Mouse (Mus musculus) E14TG2a.4 (cell line): ENCODE data around the gene Btbd8.

ENCODE experiments used
- H3K27me3 ChIP-seq: 2 replicates; pipeline ENCODE4 v1.6.1; 2014; ENCODE audit warnings: low read length, control low read depth; ENCODE audit not compliant: insufficient read depth
- H3K36me3 ChIP-seq: 2 replicates; pipeline ENCODE4 v1.6.1; 2014; ENCODE audit warnings: low read length, control low read depth; ENCODE audit not compliant: insufficient read depth
- H3K4me1 ChIP-seq: replicated peaks from 2 replicates; pipeline ENCODE4 v1.6.1; 2014; ENCODE audit warnings: low read depth, low read length, control low read depth
- H3K4me3 ChIP-seq: replicated peaks from 2 replicates; pipeline ENCODE4 v1.5.1; 2014; ENCODE audit warnings: mild to moderate bottlenecking, low read length
- H3K9me3 ChIP-seq: 2 replicates; pipeline ENCODE4 v1.6.1; 2014; ENCODE audit warnings: low read length, control low read depth
- CTCF ChIP-seq: conservative IDR thresholded peaks from 2 replicates; pipeline ENCODE4 v1.5.1; 2014; ENCODE audit warnings: low read length
- NANOG ChIP-seq: IDR thresholded peaks from 2 replicates; pipeline ENCODE4 v1.6.1; 2014; ENCODE audit warnings: borderline replicate concordance, low read length, mixed read lengths
- POU5F1 ChIP-seq: IDR thresholded peaks from 2 replicates; pipeline ENCODE4 v1.6.1; 2014; ENCODE audit warnings: low read length, borderline replicate concordance

Gene Btbd8

DNA sequence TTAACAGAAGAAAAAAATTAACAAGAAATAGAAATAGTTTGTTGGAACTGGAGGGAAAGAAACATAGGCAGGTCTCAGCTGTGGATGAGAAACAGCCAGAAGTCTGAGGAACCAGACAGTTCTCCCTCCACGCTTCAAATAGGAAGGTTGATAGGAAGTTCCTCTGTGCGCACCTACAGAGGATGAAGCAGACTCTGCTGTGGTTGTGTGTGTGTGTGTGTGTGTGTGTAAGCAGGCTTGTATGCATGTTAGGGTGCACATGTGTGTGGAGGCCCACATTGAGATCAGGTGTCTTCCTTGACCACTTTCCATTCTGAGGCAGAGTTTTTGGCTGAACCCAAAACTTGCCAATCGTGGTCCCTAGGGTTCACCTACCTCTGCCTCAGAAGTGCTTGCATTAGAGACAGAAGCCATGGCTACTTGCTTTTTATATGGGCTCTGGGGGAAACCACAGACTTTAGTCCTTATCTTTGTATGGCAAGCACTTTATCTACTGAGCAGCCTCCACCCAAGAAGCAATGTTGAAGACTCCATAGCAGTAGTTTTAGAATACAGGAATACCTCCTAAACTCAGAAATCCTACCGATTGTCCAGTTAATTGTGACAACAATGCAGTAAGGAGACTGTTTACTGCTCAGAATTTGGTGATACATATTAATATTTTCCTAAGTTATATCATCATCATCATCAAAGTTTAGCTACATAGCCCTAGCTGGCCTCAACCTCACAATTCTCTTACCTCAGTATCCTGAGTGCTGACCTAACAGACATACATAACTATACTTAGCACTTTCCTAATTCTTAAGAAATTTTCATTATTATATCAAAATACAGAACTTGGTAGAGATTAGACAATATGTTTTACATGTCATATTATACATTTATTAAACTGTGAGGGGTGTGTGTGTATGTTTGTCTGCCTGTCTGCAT, 24.6 kb downstream of the Btbd8 start:
- TF ChIP-seq CTCF (no peak), POU5F1 (no peak), NANOG (no peak)
- no peaks in the 10 kb centered on the region for H3K4me1 ChIP-seq
- H3K9me3 ChIP-seq, result no peaks in the 10 kb centered on the region
- no peaks in the 10 kb centered on the region for H3K36me3 ChIP-seq
- no peak overlapping the region for H3K4me3 ChIP-seq
- H3K27me3 ChIP-seq, result no peaks in the 10 kb centered on the region

GRCm38 (mm10) chr5:107466501-107466900, 28.7 kb downstream of the Btbd8 start:
- H3K27me3 ChIP-seq, result no peaks in the 10 kb centered on the region
- H3K4me1 ChIP-seq, result no peaks in the 10 kb centered on the region
- H3K36me3 ChIP-seq, result 0 out of 2 replicates have a peak, but pooled peaks cover 4% of the 10 kb centered on the region
- no peak for TF ChIP-seq CTCF
- no peak for TF ChIP-seq POU5F1
- TF ChIP-seq NANOG, result no peak
- H3K4me3 ChIP-seq, result no peak overlapping the region
- no peaks in the 10 kb centered on the region for H3K9me3 ChIP-seq

- TF ChIP-seq CTCF (no peak), NANOG (no peak), POU5F1 (no peak)
- Histone ChIP-seq H3K36me3 (0 out of 2 replicates have a peak, but pooled peaks cover 4% of the 10 kb centered on the region), H3K27me3 (no peaks in the 10 kb centered on the region), H3K4me1 (no peaks in the 10 kb centered on the region), H3K9me3 (no peaks in the 10 kb centered on the region), H3K4me3 (no peak overlapping the region)
Measured at GRCm38 (mm10) chr5:107467098-107467497, 29.3 kb downstream of the Btbd8 start.

GRCm38 (mm10) chr5:107470600-107471329, 33.0 kb downstream of the Btbd8 start:
- no peaks in the 10 kb centered on the region for H3K27me3 ChIP-seq
- TF ChIP-seq NANOG, result no peak
- no peak for TF ChIP-seq CTCF
- no peak for TF ChIP-seq POU5F1

GRCm38 (mm10) chr5:107480194-107480593, 42.4 kb downstream of the Btbd8 start:
- no peaks in the 10 kb centered on the region for H3K27me3 ChIP-seq
- no peaks in the 10 kb centered on the region for H3K36me3 ChIP-seq
- H3K4me3 ChIP-seq, result no peak overlapping the region
- no peak for TF ChIP-seq NANOG
- TF ChIP-seq POU5F1, result no peak
- TF ChIP-seq CTCF, result no peak
- no peaks in the 10 kb centered on the region for H3K4me1 ChIP-seq
- H3K9me3 ChIP-seq, result peaks cover 9% of the 10 kb centered on the region

More at GRCm38 (mm10) chr5:107470600-107471329, 33.0 kb downstream of the Btbd8 start:
- H3K36me3 ChIP-seq, result 0 out of 2 replicates have a peak, but pooled peaks cover 4% of the 10 kb centered on the region
- no peak overlapping the region for H3K4me3 ChIP-seq
- no peaks in the 10 kb centered on the region for H3K4me1 ChIP-seq
- H3K9me3 ChIP-seq, result no peaks in the 10 kb centered on the region

DNA sequence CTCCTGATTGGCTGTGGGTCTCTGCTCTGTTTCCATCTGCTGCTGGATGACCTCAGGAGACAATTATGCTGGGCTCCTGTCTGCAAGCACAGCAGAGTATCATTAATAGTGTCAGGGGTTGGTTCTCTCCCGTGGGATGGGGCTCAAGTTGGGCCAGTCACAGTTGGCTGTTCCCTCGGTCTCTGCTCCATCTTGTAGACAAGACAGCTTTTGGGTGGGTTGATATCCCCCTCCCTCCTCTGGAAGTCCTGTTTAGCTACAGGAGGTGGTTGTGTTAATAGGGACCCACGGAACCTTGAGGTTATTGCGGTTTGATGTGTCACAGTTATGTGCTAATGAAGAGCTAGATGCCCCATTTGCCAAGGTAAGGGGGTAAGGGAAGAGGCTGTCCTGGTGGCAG, 51.2 kb downstream of the Btbd8 start:
- Histone ChIP-seq H3K27me3 (no peaks in the 10 kb centered on the region), H3K4me1 (peaks cover 3% of the 10 kb centered on the region; the same call in 1 of the 2 replicates), H3K9me3 (peaks cover 3% of the 10 kb centered on the region), H3K4me3 (no peak overlapping the region), H3K36me3 (no peaks in the 10 kb centered on the region)
- TF ChIP-seq NANOG (no peak), POU5F1 (no peak), CTCF (no peak)

- Histone ChIP-seq H3K36me3 (no peaks in the 10 kb centered on the region), H3K4me1 (peaks cover 3% of the 10 kb centered on the region; the same call in 1 of the 2 replicates), H3K27me3 (no peaks in the 10 kb centered on the region), H3K4me3 (no peak overlapping the region), H3K9me3 (no peaks in the 10 kb centered on the region)
- TF ChIP-seq CTCF (no peak), NANOG (no peak), POU5F1 (no peak)
Measured at GRCm38 (mm10) chr5:107491036-107491435, 53.2 kb downstream of the Btbd8 start.

DNA sequence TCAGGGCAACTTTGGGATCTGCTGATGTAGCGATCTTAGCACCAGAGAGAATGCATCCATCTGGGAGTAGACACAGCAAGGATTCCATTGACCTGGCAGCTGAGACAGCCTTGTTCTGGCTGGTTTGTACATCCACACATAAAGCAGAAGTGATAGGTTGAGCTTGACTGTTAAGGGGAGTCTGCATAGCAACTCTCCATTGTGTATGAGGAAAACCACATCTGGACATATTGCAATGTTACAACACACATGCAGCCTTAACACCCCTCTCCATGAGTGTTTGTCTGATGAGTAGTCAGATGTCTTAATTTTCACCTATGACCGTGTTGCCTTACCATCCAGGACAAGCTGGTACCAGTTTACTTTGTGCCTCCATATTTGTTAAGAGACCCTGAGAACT, 54.7 kb downstream of the Btbd8 start:
- Histone ChIP-seq H3K27me3 (no peaks in the 10 kb centered on the region), H3K36me3 (no peaks in the 10 kb centered on the region), H3K9me3 (no peaks in the 10 kb centered on the region), H3K4me3 (no peak overlapping the region), H3K4me1 (peaks cover 3% of the 10 kb centered on the region; the same call in 1 of the 2 replicates)
- TF ChIP-seq NANOG (no peak), POU5F1 (no peak), CTCF (no peak)
